Mouse (Mus musculus) kidney, adult 8-10 months (tissue): ENCODE measurements around the gene Vpreb3.

Experiments used
- DNase-seq, 2 experiments: peaks; one replicate each; pipeline ENCODE4 v3.0.0; 2022

The Vpreb3 gene

DNA sequence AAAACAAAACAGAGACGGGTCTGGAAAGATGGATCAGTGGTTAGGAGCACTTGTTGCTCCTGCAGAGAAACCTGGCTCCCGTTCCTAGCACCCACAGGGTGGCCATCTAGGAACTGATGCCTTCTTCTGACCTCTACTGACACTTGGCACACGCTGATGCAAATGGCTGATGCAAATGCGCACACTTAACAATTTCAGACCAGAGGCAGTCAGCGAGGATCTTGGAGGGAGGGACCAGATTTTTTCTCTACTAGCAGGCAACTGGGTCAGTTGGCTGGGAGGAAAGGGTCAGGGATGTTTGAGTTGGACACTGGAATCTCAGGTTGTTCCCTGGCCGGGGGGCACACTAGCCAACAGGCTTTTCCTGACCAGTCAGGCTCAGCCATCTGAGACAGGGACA, 10.0 kb upstream of the Vpreb3 start, which contains the start of gene Chchd10:
Gene Chchd10, plus strand, starts transcription at position 240 of the 400 bp plus-strand sequence.
- DNase-seq: no peak

DNA sequence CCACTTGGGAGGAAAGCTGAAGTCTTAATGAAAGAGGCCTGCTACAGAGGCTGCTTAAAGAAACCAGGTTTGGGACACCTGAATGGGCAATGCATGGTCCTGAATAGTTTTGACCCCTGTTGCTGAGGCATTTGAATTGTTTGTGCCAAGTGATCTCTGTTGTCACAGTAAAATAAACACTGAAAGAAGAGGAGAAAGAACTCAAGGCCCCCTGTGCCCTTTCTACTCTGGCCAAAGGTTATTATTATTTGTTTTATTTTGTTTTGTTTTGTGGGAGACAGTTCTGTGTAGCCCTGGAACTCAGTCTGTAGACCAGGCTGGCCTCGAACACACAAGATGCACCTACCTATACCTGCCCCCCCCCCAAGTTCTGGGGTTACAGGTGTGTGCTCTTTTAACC, 7.9 kb upstream of the Vpreb3 start:
- no peak for DNase-seq

DNA sequence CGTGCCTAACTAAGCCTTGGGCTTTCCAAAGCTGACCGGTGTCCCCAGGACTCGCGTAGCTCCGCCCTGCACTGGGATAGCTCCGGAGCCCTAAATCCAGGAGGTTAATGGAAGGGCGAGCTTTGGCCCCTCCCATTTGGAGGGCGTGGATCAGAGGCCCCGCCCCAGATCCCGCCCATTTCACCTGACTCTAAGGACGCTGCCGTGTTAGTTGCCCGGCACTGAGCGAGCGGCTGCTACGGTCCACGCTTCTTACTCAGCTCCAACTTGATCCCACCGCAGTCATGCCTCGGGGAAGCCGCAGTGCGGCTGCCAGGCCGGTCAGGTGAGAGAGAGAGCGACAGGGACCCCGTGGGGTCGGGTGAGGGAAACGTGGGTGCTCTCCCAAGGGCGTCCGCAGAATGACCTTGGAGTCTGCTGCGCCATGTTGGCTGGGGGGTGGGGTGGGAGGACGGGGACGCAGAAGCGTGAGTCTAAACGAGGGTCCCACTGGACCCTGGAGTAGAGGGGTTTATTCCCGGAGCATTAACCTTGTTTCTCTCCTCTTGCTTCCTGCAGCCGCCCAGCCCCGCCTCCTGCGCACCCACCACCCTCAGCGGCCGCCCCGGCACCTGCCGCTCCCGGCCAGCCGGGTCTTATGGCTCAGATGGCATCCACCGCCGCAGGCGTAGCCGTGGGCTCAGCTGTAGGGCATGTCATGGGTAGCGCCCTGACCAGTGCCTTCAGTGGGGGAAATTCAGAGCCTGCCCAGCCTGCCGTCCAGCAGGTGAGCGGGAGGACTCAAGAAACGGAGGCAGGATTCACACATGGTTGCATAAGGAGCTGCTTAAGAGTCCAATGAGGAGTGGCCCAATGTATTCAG, 6.9 kb upstream of the Vpreb3 start, which contains the start of gene Mmp11:
Gene Mmp11, minus strand, starts transcription at position 817 of the 862 bp plus-strand sequence.
- DNase-seq: peak; percentile 89 to 92

DNA sequence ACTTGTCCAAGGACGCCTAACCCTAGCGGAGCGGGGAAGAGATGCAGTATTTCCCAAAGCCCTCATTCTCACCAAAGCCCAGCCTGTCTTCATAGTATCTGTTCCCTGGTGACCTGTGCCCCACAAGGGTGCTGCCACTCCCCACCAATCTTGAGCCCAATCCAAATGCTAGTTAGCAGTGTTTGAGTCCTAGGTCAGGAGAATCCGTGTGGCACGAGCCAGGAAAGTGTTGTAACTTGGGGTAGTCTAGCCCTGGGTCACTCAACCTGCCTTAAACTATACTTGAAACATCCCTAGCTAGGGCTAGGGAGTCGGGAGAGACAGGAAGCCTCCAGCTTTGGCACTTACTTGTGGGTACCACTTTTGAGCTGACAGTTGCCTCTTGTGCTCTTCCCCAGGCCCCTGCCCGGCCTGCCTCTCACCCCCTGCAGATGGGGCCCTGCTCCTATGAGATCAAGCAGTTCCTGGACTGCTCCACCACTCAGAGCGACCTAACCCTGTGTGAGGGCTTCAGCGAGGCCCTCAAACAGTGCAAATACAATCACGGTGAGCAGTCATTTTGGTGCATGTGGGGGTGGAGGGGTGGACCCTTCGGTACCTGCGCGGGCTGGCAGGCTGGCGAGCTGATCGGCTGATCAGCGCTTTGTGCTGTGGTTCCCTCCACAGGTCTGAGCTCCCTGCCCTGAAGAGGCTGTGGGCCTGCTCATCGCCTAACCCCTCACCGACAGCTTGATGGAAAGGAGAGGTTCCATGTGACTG, 5.8 kb upstream of the Vpreb3 start:
- DNase-seq: no peak

DNA sequence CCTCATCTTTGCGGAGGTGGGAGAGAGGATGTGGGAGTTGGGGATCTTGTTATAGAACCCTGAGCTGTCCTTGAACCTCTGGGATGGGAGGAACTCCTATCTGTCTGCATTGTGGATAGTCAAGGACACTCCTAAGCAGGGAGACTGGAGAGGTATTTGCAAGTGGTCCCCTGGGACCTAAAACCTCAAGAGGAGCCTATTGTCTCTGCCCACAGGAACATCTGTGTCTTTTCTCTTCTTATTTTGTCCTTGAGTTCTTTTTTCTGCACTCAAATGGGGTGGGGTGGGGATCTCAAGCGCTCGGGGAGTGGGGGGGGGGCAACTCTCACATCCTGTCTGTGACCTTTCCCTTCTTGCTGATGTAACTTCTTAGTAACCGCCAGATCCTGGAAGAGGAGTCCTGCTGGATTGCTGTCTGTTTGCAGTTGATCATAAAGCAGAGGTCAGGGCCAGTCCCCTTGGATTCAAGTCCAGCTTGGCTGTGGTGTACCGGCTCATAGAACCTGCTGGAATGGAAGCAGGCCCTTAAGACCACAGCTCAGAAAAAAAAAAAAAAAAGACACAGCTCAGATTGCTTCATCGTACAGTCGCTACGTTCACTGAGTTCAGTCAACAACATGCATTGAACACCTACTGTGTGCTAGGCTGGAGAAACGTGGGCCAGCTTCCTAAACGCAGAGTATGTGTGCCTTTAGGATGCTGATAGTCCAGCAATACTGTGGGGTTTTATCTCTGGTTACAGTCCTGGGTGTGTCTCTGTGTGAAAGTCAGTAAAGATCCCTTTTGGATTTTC, 4.8 kb upstream of the Vpreb3 start:
- no peak for DNase-seq

DNA sequence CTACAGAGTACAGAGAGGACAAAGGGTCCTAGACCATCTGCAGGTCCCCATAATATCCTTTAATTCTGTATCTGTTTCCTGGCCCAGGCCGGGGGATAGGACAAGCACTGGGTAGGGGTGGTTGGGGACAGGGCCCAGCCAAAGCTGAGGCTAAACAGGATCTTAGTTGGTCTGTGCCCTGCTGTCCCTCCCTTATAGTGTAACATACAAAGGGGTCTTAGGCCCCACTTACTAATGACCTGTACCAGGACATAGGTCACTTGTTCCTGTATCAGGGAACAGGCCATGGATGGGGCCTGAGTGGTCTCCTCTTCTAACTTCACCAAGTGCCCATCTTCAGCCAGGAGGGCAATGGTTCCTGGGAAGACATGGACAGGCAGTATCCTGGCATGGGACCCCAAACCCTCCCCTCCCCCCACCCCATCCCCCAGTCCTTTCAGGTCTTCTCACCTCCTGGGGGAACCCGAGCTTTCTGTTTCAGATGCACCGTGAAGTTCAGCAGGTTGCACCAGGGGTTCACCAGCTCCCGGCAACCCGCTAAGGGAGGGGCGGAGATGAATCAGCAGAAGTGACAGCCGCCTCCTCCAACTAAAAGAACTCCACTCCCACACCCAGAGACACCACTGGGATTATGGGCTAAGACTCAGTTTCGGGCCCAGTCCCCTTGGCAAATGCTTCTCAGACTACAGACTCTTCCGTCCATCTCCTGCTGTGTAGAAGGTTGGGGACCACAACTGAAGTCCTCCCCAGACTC, 3.2 kb upstream of the Vpreb3 start:
- DNase-seq: no peak

DNA sequence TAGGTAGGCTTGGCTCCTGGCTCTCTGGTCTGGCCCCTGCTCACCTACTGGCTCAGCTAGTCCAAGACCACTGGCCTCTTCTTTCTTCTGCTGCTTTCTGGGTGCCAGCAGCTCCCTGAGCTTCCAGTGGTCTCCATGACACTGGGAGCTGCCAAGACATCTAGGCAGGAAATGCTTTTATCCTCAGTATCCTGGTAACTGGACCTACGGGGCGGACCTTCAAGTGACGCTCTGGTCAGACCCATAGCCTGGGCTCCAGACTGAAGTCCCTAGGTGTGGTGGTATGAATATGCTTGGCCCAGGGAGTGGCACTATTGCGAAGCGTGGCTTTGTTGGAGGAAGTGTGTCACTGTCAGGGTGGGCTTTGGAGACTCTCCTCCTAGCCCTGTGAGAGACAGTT, 2.3 kb upstream of the Vpreb3 start, which contains the start of gene Gm867:
Gene Gm867, minus strand, starts transcription at position 153 of the 400 bp plus-strand sequence.
- no peak for DNase-seq

DNA sequence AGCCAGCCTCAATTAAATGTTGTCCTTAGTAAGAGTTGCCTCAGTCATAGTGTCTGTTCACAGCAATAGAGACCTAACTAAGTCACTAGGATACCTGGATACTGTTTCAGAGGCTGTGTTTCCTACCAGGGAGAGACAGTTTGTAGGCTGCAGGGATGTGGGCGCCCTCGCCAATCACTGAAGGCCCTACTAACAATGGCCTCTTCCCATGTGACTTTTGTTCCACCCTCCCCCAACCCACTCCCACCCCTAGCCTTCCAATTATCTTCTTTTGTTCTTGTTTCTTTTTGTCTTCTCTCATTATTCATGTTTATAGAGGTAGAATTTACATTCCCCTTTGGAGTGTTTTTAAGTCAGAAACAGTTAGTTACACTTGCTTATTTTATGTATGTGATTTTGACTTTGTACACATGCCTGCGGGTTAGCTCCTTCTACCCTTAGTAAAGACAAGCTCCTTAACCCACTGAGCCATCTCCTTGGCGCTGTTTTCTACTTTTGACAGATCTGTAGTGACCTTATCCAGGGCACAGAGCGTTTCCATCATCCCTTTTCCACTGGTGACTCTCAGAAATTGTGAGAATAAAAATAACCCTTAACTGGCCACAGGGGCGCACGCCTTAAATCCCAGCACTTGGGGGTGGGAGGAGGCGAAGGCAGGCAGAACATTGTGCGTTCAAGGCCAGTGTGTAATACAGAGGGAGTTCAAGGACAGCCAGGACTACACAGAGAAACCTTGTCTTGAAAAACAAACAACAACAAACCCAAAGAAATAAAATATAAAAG, 1.6 kb upstream of the Vpreb3 start:
- DNase-seq: no peak

DNA sequence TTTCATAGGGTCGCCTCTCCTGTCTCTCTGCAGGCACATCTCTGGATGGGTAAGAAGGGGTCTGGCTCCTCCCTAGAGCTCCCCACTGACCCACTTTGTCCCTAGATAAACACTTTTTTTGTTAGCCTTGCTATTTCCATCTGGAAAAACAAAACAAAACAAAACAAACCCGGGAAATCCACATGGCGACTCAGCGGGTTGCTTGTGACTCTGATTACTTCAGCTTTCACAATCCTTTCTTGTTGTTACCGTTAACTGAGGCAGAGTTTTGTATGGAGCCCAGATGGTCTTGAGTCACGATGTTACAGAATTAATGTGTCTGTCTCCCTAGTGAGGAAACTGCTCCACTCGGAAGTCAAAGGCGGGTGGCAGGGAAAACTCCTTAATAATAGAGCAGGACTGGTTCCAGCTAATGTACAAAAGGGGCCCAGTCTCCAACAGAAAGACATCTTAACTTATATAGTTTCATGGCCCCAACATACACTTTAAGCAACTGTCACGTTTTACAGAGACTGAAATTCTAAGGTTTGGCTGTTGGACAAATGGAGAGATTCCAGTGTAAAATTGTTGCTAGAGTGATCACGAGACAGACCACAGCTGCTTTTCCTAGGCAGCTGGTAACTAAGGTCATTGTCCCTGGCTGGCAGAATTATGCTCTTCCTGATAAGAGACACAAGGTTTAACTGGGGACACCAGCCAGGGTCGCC, 1.4 kb downstream of the Vpreb3 start:
- DNase-seq: no peak

DNA sequence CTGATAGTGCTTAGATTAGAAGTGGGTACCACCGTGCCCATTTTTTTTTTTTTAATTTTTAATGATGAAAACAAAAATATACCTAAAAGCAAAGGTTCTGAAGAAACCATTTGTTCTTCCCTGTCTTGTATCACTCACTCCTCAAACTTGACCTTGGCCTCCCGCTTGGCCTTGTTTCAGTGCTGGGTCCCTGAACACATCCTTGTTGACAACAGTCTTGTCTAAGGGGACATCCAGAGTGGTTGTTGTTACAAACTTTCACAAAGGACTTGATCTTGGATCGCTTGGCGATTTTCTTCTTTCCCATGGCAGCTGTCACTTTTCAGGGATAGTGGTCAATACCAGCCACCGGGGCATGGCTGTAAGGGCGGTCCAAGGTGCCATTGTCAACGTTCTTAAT, 2.4 kb downstream of the Vpreb3 start:
- no peak for DNase-seq

DNA sequence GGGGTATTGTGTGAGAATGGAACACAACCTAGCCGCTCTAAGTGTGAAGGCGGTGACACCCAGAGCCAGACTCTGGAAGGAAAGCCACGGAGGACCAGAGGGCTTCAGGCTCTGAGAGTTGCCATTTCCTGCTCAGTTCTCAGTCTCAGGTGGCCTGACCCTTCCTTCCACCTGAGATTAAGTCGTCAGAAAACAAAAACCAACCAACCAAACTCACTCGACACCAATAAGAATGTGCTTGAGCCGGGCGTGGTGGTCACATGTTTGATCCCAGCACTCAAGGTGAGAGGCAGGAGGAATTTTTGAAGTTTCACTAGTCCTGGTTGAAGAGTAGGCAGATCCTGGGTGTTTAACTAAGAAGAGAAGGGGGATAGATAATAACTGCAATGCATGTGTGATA, 3.0 kb downstream of the Vpreb3 start:
- DNase-seq: no peak

DNA sequence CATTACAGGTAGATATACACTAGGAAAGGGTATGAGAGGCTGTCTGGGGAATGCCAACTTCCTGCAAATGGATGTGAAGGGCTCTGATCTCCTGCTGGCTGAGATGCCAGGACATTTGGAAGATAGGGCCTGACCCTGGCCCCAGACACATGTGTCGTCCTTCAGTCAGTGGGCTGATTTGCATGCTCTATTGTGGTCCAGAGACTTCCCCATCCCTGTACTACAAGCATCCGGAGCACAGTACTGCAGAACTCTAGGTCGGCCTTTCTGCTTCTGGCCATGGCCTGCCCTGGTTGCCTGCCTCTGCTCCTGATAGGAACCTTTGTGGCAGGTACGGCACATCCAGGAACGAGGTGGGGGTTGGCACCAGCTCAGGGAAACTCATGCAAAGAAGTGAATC, 5.2 kb downstream of the Vpreb3 start:
- DNase-seq: no peak

DNA sequence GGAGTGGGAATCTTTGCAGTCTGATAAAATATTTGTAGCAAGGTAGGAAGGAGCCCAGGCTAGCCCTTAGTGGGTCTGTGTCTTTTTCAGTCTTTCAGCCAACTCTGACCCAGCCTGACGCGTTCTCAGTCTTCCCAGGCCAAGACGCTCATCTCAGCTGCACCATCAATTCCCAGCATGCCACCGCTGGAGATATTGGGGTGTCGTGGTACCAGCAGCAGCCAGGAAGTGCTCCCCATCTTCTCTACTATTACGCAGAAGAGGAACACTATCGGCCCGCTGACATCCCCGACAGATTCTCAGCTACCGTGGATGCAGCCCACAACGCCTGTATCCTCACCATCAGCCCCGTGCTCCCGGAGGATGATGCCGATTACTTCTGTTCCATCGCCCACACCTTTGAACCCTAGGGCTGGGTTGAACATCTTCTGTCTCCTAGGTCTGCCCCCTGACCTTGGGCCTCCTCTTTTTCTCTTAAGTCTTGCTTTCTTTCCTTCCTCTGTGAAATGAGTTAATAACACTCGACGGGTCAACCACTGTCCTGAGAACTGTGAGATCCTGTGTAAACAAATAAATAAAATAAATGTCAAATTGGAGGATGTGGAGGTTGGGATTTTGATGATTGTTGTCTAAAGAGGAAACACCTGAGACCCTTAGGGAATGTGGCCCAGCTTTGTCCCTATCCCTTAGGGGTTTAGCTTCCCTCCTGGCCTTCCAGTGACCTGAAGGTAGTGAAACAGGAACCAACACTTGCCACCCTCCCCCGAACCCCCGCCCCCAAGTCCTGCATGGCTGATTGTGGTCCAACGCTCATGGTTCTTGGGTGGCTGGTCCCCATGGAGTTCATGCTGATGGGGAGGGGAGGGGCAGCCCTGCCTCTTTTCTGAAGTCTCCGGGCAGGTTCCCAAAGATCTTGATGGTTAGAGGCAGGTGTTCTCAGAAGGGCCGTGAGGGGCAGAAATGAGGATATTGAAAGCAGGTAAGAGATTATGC, 6.5 kb downstream of the Vpreb3 start:
- no peak for DNase-seq

DNA sequence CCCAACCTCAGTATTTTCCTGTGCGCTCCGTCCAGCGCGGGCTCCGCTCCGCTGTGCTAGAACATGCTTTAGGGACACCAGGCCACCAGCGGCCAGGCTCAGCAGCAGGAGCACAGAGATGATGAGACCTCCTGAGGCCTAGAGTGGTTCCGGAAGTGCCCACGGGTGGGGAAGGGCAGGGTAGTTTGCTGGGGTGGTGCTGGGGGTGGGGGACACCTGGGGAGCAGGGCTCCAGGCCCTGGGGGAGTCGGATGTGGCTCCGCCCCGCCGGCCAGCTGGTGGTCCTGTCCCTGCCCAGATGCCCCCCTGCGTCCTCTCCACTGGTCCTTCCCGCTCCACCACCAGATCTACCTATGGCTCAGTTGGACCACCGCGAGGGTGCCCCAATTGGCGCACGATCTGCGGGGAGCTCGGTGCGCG, 7.9 kb downstream of the Vpreb3 start:
- no peak for DNase-seq

DNA sequence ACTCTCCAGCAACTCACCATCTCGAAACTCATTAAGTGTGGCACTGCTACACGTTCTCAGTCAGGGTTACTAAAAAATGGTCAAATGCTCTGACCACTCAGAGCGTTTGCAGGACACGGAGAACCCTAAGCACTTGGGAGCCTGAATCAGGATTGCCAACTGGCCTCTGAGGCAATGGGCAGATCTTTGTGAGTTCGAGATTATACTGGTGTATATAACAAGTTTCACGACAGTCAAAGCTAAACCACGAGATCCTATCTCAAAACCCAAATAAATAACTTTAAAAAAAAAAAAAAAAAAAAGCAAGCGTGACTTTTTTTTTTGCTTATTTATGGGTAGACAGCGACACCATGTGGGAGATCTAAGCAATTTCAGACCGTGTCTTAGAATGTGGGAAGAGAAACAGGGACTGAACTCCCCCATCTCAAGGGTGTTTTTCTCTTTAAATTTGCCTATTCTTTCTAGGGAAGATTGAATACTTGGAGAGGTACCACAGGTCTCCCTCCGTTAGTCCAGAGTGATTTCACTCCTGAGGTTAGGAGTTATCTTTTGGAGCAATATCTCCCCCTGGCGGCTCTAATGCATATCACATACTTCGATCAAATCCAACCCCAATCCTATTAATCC, 8.7 kb downstream of the Vpreb3 start:
- peak in 1 of 2 experiments; percentile 64 for DNase-seq

DNA sequence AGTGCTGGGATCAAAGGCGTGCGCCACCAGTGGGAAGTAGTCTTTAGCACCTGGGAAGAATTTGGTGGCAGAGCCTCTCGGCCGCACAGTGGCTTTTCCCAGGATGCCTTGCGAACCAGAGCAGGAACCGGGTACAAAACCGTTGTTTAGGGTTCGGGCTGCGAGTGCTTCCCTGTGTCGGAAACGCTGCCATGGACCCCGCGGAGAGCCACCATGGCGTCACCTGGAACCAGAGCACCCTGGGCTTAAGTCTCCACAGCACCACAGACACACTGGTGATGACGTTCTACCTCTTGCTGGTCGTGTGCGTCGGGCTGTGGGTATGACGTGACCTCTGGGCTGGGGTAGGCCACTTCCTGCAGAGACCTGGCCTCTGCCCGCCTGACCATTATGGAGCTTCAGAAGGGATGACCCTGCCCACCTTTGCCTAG, 11.5 kb downstream of the Vpreb3 start, which contains the start of gene Gm5134:
Gene Gm5134, plus strand, starts transcription at position 134 of the 431 bp plus-strand sequence.
- no peak for DNase-seq

DNA sequence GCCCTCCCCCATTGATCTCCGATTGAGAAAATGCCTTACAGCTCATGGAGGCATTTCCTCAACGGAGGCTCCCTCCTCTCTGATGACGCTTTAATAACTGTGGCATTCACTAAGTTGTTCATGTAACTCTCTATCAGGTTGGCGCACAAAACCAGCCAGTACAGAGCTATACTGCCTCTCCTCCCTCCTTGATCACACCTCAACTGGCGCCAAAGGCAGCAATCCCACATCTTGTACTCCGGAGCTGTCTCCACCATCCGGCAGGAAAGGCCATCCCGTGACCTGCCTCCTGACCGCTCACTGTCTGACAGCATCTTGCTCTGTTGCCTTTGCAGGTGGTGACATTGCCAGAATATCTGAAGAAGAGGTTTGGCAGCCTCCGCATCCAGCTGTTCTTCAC, 31.0 kb downstream of the Vpreb3 start:
- no peak for DNase-seq

DNA sequence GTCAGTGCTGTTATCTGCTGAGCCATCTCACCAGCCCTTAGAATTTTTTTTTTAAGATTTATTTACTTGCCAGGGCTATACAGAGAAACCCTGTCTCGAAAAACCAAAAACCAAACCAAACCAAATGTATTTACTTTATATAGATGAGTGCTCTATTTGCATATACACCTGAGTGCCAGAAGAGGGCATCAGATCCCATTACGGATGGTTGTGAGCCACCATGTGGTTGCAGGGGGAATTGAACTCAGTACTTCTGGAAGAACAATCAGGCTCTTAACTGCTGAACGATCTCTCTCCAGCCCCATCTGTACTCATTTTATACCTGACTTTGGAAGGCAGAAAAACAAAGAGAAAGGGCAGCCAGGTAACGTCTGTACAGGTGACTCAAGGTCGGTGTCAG, 32.4 kb downstream of the Vpreb3 start:
- peak in 1 of 2 experiments; percentile 32 for DNase-seq
